Mouse (Mus musculus): ENCODE results near the gene Slc16a12.
"Not testable (repeated sequence)": the region's sequence is repeated elsewhere in the genome, so short reads cannot be mapped to it uniquely, and the experiment has no call there.

The Slc16a12 gene

DNA sequence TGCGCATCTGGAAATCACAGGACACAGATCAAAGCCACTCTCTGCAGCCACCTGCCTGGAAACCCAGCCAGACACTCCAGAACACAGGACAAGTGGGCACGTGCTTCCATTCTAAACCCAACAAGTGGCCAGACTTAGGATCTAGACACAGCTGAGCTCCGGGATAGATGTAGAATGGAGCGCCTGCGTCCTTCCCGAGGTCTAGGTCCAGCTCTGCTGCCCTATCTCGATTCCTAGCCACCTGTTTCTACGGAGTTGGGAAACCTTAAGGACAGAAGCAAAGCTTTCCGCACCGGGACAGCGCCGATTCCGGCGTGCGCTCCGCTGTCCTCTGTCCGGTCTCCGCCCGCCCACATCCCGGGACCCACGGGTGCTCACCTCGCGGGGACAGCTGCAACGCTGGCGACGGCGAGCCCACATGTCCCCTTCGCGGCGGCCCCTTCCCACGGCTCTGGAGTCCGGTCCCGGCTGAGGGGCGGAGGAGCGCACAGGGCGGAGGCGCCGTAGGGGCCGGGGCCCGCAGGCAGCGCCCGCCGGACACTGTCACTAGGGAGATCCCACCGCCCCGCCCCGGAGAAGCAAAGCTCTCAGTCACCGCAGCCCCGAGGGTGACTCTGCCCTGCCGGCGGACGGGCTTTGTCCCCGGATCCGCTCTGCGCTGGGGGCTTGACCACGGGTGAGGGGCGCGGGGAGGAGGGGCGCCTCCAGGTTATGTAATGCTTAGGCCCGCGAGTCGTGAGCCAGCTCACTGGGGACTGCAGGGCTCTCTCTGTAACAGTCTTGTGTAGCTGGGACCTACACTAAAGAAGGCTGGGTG lies at the start of gene Slc16a12:
TSS of gene Slc16a12 (minus strand) at position 602 of the 817 bp plus-strand sequence.
- DNase-seq (ENCODE audit: low read depth): no peak

GRCm38 (mm10) chr19:34796396-34796795 lies 49.3 kb upstream of the Slc16a12 start:
- DNase-seq (ENCODE audit: low read depth): no peak

DNA sequence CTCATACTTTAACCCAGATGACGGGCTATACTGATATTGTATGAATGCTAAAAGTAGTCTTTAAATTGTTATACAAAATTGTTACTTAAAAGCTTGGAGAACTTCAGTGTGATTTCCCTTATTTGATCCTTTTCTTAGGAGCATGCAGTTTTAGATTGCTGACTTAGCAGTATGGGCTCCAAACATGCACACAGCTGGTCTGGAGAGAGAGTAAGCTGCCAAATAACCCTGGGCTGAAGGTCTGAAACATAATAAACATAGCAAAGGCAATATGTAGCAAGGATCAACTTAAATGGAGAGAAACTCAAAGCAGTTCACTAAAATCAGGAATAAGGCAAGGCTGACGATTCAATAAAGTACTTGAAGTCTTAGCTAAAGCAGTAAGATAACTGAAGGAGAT lies 35.4 kb upstream of the Slc16a12 start:
- DNase-seq (ENCODE audit: low read depth): no peak

- DNase-seq (ENCODE audit: low read depth): no peak
These were observed 31.9 kb upstream of the Slc16a12 start for GRCm38 (mm10) chr19:34778993-34779392.

DNA sequence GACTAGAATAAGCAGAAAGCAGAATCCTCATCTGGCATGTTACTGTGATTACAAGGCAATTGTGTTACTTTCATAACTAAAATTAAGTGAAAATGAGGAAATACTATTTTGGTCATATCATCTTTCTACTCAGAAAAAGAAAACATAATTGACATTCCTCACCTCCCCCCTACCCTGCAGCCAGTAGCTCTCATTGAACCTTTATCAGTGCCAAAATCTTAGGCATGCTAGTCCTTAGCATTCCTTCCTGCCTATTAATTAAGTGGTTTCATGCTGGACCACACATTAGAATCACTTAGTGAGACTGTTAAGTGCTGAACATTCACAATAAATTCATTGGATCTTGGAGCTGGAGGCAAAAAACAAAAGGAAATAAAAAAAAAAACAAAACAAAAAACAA lies 31.0 kb upstream of the Slc16a12 start:
- DNase-seq (ENCODE audit: low read depth): no peak

DNA sequence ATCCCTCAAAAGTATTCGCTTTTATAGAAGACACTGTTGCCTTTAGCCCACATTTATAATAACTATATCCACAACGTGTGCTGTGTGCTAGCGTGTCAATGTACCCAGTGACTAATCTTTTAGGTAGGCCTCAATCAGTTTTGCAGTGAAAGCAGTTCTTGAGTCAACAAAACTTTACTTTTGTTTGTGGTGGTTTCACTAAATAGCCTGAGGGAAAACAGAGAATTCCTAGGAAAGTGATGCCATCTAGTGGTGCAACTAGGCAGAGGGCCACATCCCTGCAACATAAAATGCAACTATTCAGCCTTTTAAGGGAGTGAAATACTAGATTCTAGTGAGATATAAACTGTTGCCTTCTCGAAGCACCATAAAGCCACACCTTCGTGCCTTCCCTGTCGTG lies 25.7 kb upstream of the Slc16a12 start:
- DNase-seq (ENCODE audit: low read depth): peak; percentile 89

DNA sequence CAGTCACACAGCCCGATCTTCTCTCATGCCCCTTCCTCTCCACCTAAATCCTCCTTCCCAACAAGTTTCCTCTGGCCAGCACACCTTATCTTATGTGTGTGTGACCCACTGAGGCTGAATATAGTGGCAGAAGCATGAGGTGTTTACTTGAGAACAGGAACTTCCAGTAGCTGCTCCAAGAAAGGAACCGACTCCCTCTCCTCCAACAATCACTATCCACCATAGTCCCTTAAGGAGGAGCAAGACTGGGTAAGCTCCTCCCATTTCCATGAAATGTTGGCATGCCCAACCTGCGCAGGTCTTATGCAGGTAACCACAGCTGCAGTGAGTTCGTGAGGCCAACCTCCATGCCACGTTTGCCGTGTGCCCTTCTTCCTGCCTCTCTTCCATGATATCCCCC lies 23.7 kb upstream of the Slc16a12 start:
- DNase-seq (ENCODE audit: low read depth): no peak

DNA sequence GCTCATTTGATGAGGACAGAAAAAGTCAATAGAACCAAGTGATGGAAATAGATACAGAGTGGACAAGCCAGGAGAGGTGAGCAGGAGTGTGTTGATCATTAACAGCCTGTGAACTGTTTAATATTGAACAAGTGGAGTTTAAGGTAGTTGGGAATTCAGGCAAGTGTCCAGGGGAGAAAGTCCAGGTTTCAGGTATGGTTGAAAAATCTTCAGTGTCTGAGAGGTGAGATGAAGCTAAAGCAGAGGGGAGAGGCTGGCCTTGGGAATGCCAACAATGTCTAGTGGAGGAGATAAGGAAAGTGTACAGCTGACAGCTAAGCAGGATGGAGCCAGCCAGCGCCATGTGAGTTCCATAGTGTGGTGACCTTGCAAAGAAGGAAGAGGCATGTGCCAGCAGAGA lies 11.7 kb upstream of the Slc16a12 start:
- no peak for DNase-seq (ENCODE audit: low read depth)

GRCm38 (mm10) chr19:34756561-34757240 lies 9.6 kb upstream of the Slc16a12 start:
- peak; percentile 27 for DNase-seq (ENCODE audit: low read depth)

- DNase-seq (ENCODE audit: low read depth): no peak
These were observed 8.6 kb upstream of the Slc16a12 start for GRCm38 (mm10) chr19:34755680-34756079.

GRCm38 (mm10) chr19:34753243-34753642 lies 6.2 kb upstream of the Slc16a12 start:
- no peak for DNase-seq (ENCODE audit: low read depth)

DNA sequence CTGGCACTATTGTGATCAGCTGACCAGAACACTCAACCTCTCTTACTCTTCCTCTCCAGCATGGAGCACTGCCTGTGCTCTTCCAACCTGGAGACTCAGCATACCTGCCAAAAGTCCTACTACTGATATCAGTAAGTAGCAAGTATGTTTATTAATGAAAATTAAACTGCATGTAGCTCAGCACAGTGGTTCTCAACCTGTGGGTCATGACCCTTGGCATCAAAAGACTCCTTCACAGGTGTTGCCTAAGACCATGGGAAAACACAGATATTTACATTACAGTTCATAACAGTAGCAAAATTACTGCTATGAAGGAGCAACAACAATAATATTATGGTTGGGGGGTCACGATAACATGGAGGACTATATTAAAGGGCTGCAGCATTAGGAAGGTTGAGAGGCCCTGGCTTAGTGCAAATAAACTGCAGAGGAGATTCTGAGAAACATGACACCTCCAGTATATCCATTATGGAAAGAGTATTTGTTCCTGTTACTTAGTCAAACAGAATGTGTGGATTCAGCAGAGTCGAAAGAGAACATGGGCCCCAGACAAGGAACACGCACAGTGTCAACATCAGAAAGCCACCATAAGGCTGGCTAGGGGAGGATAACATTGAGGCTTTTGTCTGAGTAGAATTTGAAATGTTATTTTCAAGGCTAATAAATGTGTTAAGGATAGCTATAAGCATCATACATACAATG lies 5.5 kb upstream of the Slc16a12 start:
- DNase-seq (ENCODE audit: low read depth): no peak

DNA sequence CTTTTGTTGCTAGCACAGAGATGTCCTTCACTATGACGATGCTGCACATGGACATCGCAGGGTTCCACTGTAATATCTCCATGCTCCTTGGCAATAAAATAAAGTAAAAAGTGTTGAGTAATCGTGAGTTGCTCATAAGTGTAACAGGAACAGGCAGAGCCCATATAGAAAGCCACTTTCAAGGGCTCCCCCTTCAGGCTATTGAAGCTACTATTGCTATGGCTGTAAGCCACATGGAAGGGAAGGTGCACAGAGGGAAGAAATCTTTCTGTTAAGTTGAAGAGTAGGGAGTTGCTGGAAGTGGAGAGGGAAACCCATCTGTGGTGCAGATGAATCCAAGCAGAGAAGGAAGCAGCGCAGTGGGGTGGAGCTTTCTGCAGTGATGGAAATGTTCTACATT lies 4.1 kb upstream of the Slc16a12 start:
- DNase-seq (ENCODE audit: low read depth): peak; percentile 45

GRCm38 (mm10) chr19:34748992-34749391 lies 1.9 kb upstream of the Slc16a12 start:
- no peak for DNase-seq (ENCODE audit: low read depth)

DNA sequence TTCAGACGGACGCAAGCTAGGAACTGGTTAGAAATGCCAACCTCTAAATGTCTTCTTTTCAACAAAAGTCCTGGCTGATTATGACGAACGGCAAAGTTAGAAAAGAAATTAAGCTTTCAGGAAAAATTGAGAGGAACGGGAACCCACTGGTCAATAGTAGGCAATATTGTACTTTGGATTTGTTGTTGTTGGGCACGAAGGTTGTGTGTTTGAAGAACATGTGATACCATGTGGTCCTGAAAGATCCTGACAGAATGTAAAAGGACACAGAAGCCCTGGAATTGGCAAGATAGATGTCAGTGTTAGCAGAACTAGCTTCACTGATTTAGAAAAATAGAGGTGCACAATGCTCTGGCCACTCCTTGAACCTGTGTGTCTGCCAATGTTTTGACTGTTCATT lies 880 bp upstream of the Slc16a12 start:
- DNase-seq (ENCODE audit: low read depth): not testable (repeated sequence)

- no peak for DNase-seq (ENCODE audit: low read depth)
These were observed 888 bp downstream of the Slc16a12 start for GRCm38 (mm10) chr19:34746201-34746600.

GRCm38 (mm10) chr19:34745012-34745411 lies 2.1 kb downstream of the Slc16a12 start:
- no peak for DNase-seq (ENCODE audit: low read depth)

DNA sequence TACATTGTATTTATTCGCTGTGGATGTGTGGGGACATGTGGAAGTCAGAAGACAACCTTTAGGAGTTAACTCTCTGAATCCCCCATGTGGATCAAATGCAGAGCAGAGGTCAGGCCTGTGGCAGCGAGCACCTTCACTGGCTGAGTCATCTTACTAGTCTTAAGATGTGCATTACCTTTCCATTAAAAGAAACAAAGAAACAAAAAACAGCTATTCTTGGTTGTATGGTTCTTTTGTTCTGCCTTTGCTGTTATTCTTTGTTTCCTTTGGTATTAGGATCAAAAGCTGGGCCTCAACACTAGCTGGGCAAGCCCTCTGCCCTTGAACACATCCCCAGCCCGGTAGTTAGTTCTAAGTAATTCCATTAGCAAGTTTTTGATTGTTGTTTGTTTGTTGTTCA lies 9.2 kb downstream of the Slc16a12 start:
- DNase-seq (ENCODE audit: low read depth): no peak

- no peak for DNase-seq (ENCODE audit: low read depth)
These were observed 11.2 kb downstream of the Slc16a12 start for GRCm38 (mm10) chr19:34735900-34736299.

- no peak for DNase-seq (ENCODE audit: low read depth)
These were observed 14.1 kb downstream of the Slc16a12 start for GRCm38 (mm10) chr19:34733020-34733419.

- peak; percentile 80 for DNase-seq (ENCODE audit: low read depth)
These were observed 15.7 kb downstream of the Slc16a12 start for GRCm38 (mm10) chr19:34731356-34731755.

DNA sequence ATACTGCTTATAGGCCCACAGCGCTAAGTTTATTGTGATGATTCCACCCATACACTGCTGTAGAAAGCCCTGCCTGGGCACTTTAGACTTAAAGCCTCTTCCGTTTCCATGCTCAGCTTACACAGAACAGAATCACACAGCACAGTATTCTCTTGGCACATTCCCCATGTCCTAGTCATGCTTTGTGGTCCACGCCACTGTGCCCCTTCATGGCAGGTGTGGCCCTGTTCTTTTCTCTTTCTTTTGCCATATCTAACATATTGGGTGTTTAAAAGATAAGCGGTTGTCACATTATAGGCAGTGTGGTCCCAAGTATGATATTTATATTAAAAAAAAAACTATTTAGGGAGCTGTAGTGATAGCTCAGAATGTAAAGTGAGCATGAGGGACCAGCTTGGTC lies 16.5 kb downstream of the Slc16a12 start:
- no peak for DNase-seq (ENCODE audit: low read depth)

- DNase-seq (ENCODE audit: low read depth): no peak
These were observed 17.6 kb downstream of the Slc16a12 start for GRCm38 (mm10) chr19:34729505-34729904.
